In genomic region chr8:121729323-121729722, GRCm38 (mm10) we compare ENCODE assay signal across 8 mouse cellular contexts. TPM values are rescaled to one million over a fixed set of nuclear protein-coding genes. Genes with fewer than 3 reads are reported as not detected.
DNase-seq lines count a peak whose midpoint lies in the region; ATAC-seq and TF ChIP-seq lines count a peak whose summit lies in the region.

TSS of gene Jph3 (plus strand) at chr8:121729623.

- no peak for TF ChIP-seq CTCF in heart, postnatal 0 days (IDR thresholded peaks at IDR 0.05; ENCODE audit: low read depth)
- TF ChIP-seq CTCF in intestine, postnatal 0 days (IDR thresholded peaks at IDR 0.05; ENCODE audit: low read depth): no peak

- intact Hi-C loops in heart, postnatal 25 days (cut with DNase I): no loop called here

- 0 out of 2 replicates have a peak, but pooled peaks cover 3% of the 10 kb centered on the region for H3K9me3 ChIP-seq in heart, postnatal 0 days (replicated peaks; ENCODE audit: control insufficient read depth, low read length)
- H3K9me3 ChIP-seq in embryonic facial prominence, embryonic 13.5 days: no peaks in the 10 kb centered on the region; the same call in 1 of the 2 replicates
- H3K9me3 ChIP-seq in intestine, postnatal 0 days (ENCODE audit: control insufficient read depth): no peaks in the 10 kb centered on the region
- H3K9me3 ChIP-seq in midbrain, embryonic 11.5 days (ENCODE audit: control insufficient read depth, low read length): no peaks in the 10 kb centered on the region

- H3K36me3 ChIP-seq in heart, postnatal 0 days (replicated peaks; ENCODE audit: control insufficient read depth, insufficient read depth, low read length): no peaks in the 10 kb centered on the region
- no peaks in the 10 kb centered on the region for H3K36me3 ChIP-seq in embryonic facial prominence, embryonic 13.5 days
- no peaks in the 10 kb centered on the region for H3K36me3 ChIP-seq in intestine, postnatal 0 days (ENCODE audit: control insufficient read depth, insufficient read depth)
- H3K36me3 ChIP-seq in midbrain, embryonic 11.5 days (ENCODE audit: control insufficient read depth, insufficient read depth, low read length): no peaks in the 10 kb centered on the region

- no peak within 1 kb of the TSS for H3K27ac ChIP-seq in heart, postnatal 0 days (ENCODE audit: low read depth)
- no peak within 1 kb of the TSS for H3K27ac ChIP-seq in embryonic facial prominence, embryonic 13.5 days
- no peak within 1 kb of the TSS for H3K27ac ChIP-seq in intestine, postnatal 0 days (ENCODE audit: low read depth, low read length)
- H3K27ac ChIP-seq in midbrain, embryonic 11.5 days (ENCODE audit: low read depth, low read length): no peak within 1 kb of the TSS; the same call in 1 of the 2 replicates

- H3K27me3 ChIP-seq in heart, postnatal 0 days (ENCODE audit: control insufficient read depth, insufficient read depth, low read length): peaks cover 66% of the 10 kb centered on the region
- H3K27me3 ChIP-seq in embryonic facial prominence, embryonic 13.5 days: peaks cover 81% of the 10 kb centered on the region
- H3K27me3 ChIP-seq in intestine, postnatal 0 days (replicated peaks; ENCODE audit: control insufficient read depth, insufficient read depth, low read length): peaks cover 46% of the 10 kb centered on the region
- H3K27me3 ChIP-seq in midbrain, embryonic 11.5 days (ENCODE audit: control insufficient read depth, insufficient read depth, low read length): peaks cover 51% of the 10 kb centered on the region

- 10% methylated on average over 12 of the region's 12 CpGs for WGBS in heart, postnatal 0 days
- WGBS in embryonic facial prominence, embryonic 13.5 days: 9% methylated on average over 12 of the region's 12 CpGs
- 10% methylated on average over 12 of the region's 12 CpGs for WGBS in intestine, postnatal 0 days
- WGBS in midbrain, embryonic 11.5 days: 8% methylated on average over 12 of the region's 12 CpGs

- no peaks in the 10 kb centered on the region for H3K4me1 ChIP-seq in heart, postnatal 0 days (ENCODE audit: control insufficient read depth, insufficient read depth)
- H3K4me1 ChIP-seq in embryonic facial prominence, embryonic 13.5 days: peaks cover 18% of the 10 kb centered on the region
- no peaks in the 10 kb centered on the region; the same call in 1 of the 2 replicates for H3K4me1 ChIP-seq in intestine, postnatal 0 days (replicated peaks; ENCODE audit: control insufficient read depth, insufficient read depth, low read length)
- H3K4me1 ChIP-seq in midbrain, embryonic 11.5 days (ENCODE audit: control insufficient read depth, insufficient read depth, low read length): peaks cover 14% of the 10 kb centered on the region

- TF ChIP-seq EP300 in heart, postnatal 0 days (IDR thresholded peaks at IDR 0.05; ENCODE audit: low read depth): no peak

- peak within 1 kb of the TSS; percentile 47 for H3K4me3 ChIP-seq in heart, postnatal 0 days (ENCODE audit: low read depth, low read length)
- H3K4me3 ChIP-seq in embryonic facial prominence, embryonic 13.5 days: peak within 1 kb of the TSS; percentile 59
- H3K4me3 ChIP-seq in intestine, postnatal 0 days (ENCODE audit: low read depth, low read length): peak within 1 kb of the TSS; percentile 34
- peak within 1 kb of the TSS; percentile 56 for H3K4me3 ChIP-seq in midbrain, embryonic 11.5 days (ENCODE audit: low read depth, low read length)

- H3K4me2 ChIP-seq in heart, postnatal 0 days (ENCODE audit: low read depth, low read length): peak within 1 kb of the TSS; percentile 80
- peak within 1 kb of the TSS; percentile 87 for H3K4me2 ChIP-seq in embryonic facial prominence, embryonic 13.5 days
- peak within 1 kb of the TSS; percentile 64 for H3K4me2 ChIP-seq in intestine, postnatal 0 days (replicated peaks; ENCODE audit: low read depth)
- H3K4me2 ChIP-seq in midbrain, embryonic 11.5 days: peak within 1 kb of the TSS; percentile 76

- no peak for ATAC-seq in heart, postnatal 0 days (ENCODE audit: insufficient read depth, low read depth)
- ATAC-seq in embryonic facial prominence, embryonic 13.5 days (ENCODE audit: insufficient number of reproducible peaks, insufficient read depth, low FRiP score, low TSS enrichment, low read depth): no peak
- ATAC-seq in intestine, postnatal 0 days: no peak
- ATAC-seq in midbrain, embryonic 11.5 days (ENCODE audit: low FRiP score): no peak
- no peak for ATAC-seq in inflammation-experienced regulatory T-cells, adult 6 months

- H3K9ac ChIP-seq in heart, postnatal 0 days (replicated peaks; ENCODE audit: low read depth, low read length): no peak within 1 kb of the TSS
- H3K9ac ChIP-seq in embryonic facial prominence, embryonic 13.5 days: peak within 1 kb of the TSS; percentile 46; the same call in 1 of the 2 replicates
- no peak within 1 kb of the TSS for H3K9ac ChIP-seq in intestine, postnatal 0 days (ENCODE audit: low read depth, low read length)
- H3K9ac ChIP-seq in midbrain, embryonic 11.5 days (ENCODE audit: low read length): peak within 1 kb of the TSS; percentile 61

- DNase-seq in heart, postnatal 0 days (ENCODE audit: low spot score): no peak
- no peak for DNase-seq in heart, postnatal 25 days (ENCODE audit: low spot score)
- DNase-seq in midbrain, embryonic 11.5 days (ENCODE audit: low spot score, missing footprints): no peak
- DNase-seq in embryo, embryonic 11 days: no peak
- no peak for DNase-seq in adrenal gland, postnatal 10 days

RNA-seq across cellular contexts. Expression of gene Jph3, which starts in this region (rescaled TPM):
- not detected in 2 replicates for total RNA-seq in heart, postnatal 0 days (2014; rRNA removed; ENCODE audit: low replicate concordance)
- 0.03 and 0.07 TPM in 2 replicates for polyA plus RNA-seq in heart, postnatal 0 days (2015; fragmentation: Nextera tagmentation; extraction: Ambion mirVana)
- total RNA-seq in heart, postnatal 25 days (2021): not detected
- 2.0 and 2.4 TPM in 2 replicates for polyA plus RNA-seq in embryonic facial prominence, embryonic 13.5 days (2015; fragmentation: Nextera tagmentation; extraction: Ambion mirVana)
- 2.8 and 3.0 TPM in 2 replicates for polyA plus RNA-seq in intestine, postnatal 0 days (2015; fragmentation: Nextera tagmentation; extraction: Ambion mirVana)
- polyA plus RNA-seq in midbrain, embryonic 11.5 days (2014; fragmentation: Nextera tagmentation; extraction: Ambion mirVana): 10.2 and 10.4 TPM in 2 replicates
- polyA plus RNA-seq in inflammation-experienced regulatory T-cells, adult 6 months (2017; shearing (Covaris generic)): not detected
- total RNA-seq in adrenal gland, postnatal 10 days (2021): 1 to 10 TPM; 2.7 to 4.6 TPM

Comparison
In these comparisons a context has a peak if more than half of its experiments do, and no peak if none do; other contexts are left out.
1. H3K9ac ChIP-seq: peak in embryonic facial prominence, embryonic 13.5 days (single experiment) and midbrain, embryonic 11.5 days (single experiment); none in heart, postnatal 0 days (single experiment) and intestine, postnatal 0 days (single experiment).
2. Peak in every context shown above with its lines, with median percentiles within 50 percentile points of each other: H3K4me2 ChIP-seq and H3K4me3 ChIP-seq.